Mouse (Mus musculus): ENCODE data around the gene Hoxa2. TPM values are rescaled to one million over a fixed set of nuclear protein-coding genes. Genes with fewer than 3 reads are reported as not detected.

Hoxa2 gene
- polyA plus RNA-seq, 1 experiment from 2014 or later: 1.2 TPM

- peaks cover 10% of the 10 kb centered on the region for H3K4me1 ChIP-seq (replicated peaks)
- peak within 1 kb of the TSS; percentile 68 for H3K27ac ChIP-seq
- peak within 1 kb of the TSS; percentile 38 for H3K9ac ChIP-seq
- no peaks in the 10 kb centered on the region for H3K9me3 ChIP-seq (replicated peaks)
- no peaks in the 10 kb centered on the region for H3K36me3 ChIP-seq
- peak within 1 kb of the TSS; percentile 37 for H3K4me2 ChIP-seq
- 3% methylated on average over 36 of the region's 36 CpGs for WGBS
- ATAC-seq (replicated peaks; ENCODE audit: insufficient number of reproducible peaks, insufficient read depth, low FRiP score, low read depth): no peak
- H3K27me3 ChIP-seq: peaks cover 99% of the 10 kb centered on the region
- peak within 1 kb of the TSS; percentile 51 for H3K4me3 ChIP-seq
These were observed 12.6 kb upstream of the Hoxa2 start, which contains the start of gene 5730596B20Rik for GRCm38 (mm10) chr6:52177061-52177735. 5730596B20Rik (plus strand) TSS chr6:52177498.

- no peak for ATAC-seq (replicated peaks; ENCODE audit: insufficient number of reproducible peaks, insufficient read depth, low FRiP score, low read depth)
- no peak overlapping the region for H3K9ac ChIP-seq
- peak overlapping the region; percentile 37 for H3K4me2 ChIP-seq
- 2% methylated on average over 6 of the region's 6 CpGs for WGBS
- peaks cover 11% of the 10 kb centered on the region for H3K4me1 ChIP-seq (replicated peaks)
- H3K9me3 ChIP-seq (replicated peaks): no peaks in the 10 kb centered on the region
- H3K36me3 ChIP-seq: no peaks in the 10 kb centered on the region
- peak overlapping the region; percentile 68 for H3K27ac ChIP-seq
- H3K27me3 ChIP-seq: peaks cover 99% of the 10 kb centered on the region
- peak overlapping the region; percentile 51 for H3K4me3 ChIP-seq
These were observed 11.8 kb upstream of the Hoxa2 start for GRCm38 (mm10) chr6:52176391-52176790.

- no peaks in the 10 kb centered on the region for H3K9me3 ChIP-seq (replicated peaks)
- 0% methylated on average over 11 of the region's 35 CpGs for WGBS
- no peaks in the 10 kb centered on the region for H3K36me3 ChIP-seq
- H3K27me3 ChIP-seq: peaks cover 99% of the 10 kb centered on the region
- H3K4me3 ChIP-seq: peak overlapping the region; percentile 51
- H3K4me2 ChIP-seq: peak overlapping the region; percentile 37
- ATAC-seq (replicated peaks; ENCODE audit: insufficient number of reproducible peaks, insufficient read depth, low FRiP score, low read depth): no peak
- H3K27ac ChIP-seq: peak overlapping the region; percentile 80
- H3K4me1 ChIP-seq (replicated peaks): peaks cover 11% of the 10 kb centered on the region
- peak overlapping the region; percentile 52; the same call in 1 of the 2 replicates for H3K9ac ChIP-seq
These were observed 11.2 kb upstream of the Hoxa2 start for GRCm38 (mm10) chr6:52175864-52176263.

GRCm38 (mm10) chr6:52174968-52175751 is 10.5 kb upstream of the Hoxa2 start:
- 3% methylated on average over 40 of the region's 41 CpGs for WGBS
- peak overlapping the region; percentile 37 for H3K4me2 ChIP-seq
- H3K9ac ChIP-seq: peak overlapping the region; percentile 52
- H3K9me3 ChIP-seq (replicated peaks): no peaks in the 10 kb centered on the region
- ATAC-seq (replicated peaks; ENCODE audit: insufficient number of reproducible peaks, insufficient read depth, low FRiP score, low read depth): no peak
- peaks cover 15% of the 10 kb centered on the region for H3K4me1 ChIP-seq (replicated peaks)
- no peaks in the 10 kb centered on the region for H3K36me3 ChIP-seq
- peak overlapping the region; percentile 80 for H3K27ac ChIP-seq
- peak overlapping the region; percentile 51 for H3K4me3 ChIP-seq
- peaks cover 99% of the 10 kb centered on the region for H3K27me3 ChIP-seq

- Histone ChIP-seq H3K4me2 (peak overlapping the region; percentile 44; the same call in 1 of the 2 replicates), H3K4me1 (replicated peaks) (peaks cover 20% of the 10 kb centered on the region), H3K27me3 (peaks cover 96% of the 10 kb centered on the region), H3K9me3 (replicated peaks) (no peaks in the 10 kb centered on the region), H3K27ac (peak overlapping the region; percentile 70; the same call in 1 of the 2 replicates), H3K4me3 (peak overlapping the region; percentile 32; the same call in 1 of the 2 replicates), H3K9ac (no peak overlapping the region), H3K36me3 (no peaks in the 10 kb centered on the region)
- 8% methylated on average over 4 of the region's 4 CpGs for WGBS
- no peak for ATAC-seq (replicated peaks; ENCODE audit: insufficient number of reproducible peaks, insufficient read depth, low FRiP score, low read depth)
These were observed 9.0 kb upstream of the Hoxa2 start for GRCm38 (mm10) chr6:52173648-52174047.

GRCm38 (mm10) chr6:52172501-52172900 is 7.9 kb upstream of the Hoxa2 start:
- Histone ChIP-seq H3K27ac (peak overlapping the region; percentile 70; the same call in 1 of the 2 replicates), H3K27me3 (peaks cover 96% of the 10 kb centered on the region), H3K36me3 (no peaks in the 10 kb centered on the region), H3K4me3 (peak overlapping the region; percentile 32), H3K9ac (no peak overlapping the region), H3K4me2 (peak overlapping the region; percentile 44), H3K9me3 (replicated peaks) (no peaks in the 10 kb centered on the region), H3K4me1 (replicated peaks) (peaks cover 21% of the 10 kb centered on the region)
- peak; percentile 20 for ATAC-seq (replicated peaks; ENCODE audit: insufficient number of reproducible peaks, insufficient read depth, low FRiP score, low read depth)
- under 1% methylated on average over 35 of the region's 35 CpGs for WGBS

- peak overlapping the region; percentile 32; the same call in 1 of the 2 replicates for H3K4me3 ChIP-seq
- 22% methylated on average over 7 of the region's 7 CpGs for WGBS
- no peak overlapping the region for H3K9ac ChIP-seq
- peak overlapping the region; percentile 58; the same call in 1 of the 2 replicates for H3K27ac ChIP-seq
- no peaks in the 10 kb centered on the region for H3K36me3 ChIP-seq
- H3K4me1 ChIP-seq (replicated peaks): peaks cover 21% of the 10 kb centered on the region
- H3K27me3 ChIP-seq: peaks cover 96% of the 10 kb centered on the region
- peak overlapping the region; percentile 44 for H3K4me2 ChIP-seq
- ATAC-seq (replicated peaks; ENCODE audit: insufficient number of reproducible peaks, insufficient read depth, low FRiP score, low read depth): no peak
- no peaks in the 10 kb centered on the region for H3K9me3 ChIP-seq (replicated peaks)
These were observed 7.3 kb upstream of the Hoxa2 start for GRCm38 (mm10) chr6:52171938-52172337.

GRCm38 (mm10) chr6:52171331-52171730 is 6.7 kb upstream of the Hoxa2 start:
- Histone ChIP-seq H3K36me3 (no peaks in the 10 kb centered on the region), H3K4me1 (replicated peaks) (peaks cover 21% of the 10 kb centered on the region), H3K9me3 (replicated peaks) (no peaks in the 10 kb centered on the region), H3K27me3 (peaks cover 96% of the 10 kb centered on the region), H3K9ac (no peak overlapping the region), H3K27ac (peak overlapping the region; percentile 37), H3K4me2 (peak overlapping the region; percentile 44; the same call in 1 of the 2 replicates), H3K4me3 (no peak overlapping the region)
- no peak for ATAC-seq (replicated peaks; ENCODE audit: insufficient number of reproducible peaks, insufficient read depth, low FRiP score, low read depth)
- WGBS: 12% methylated on average over 4 of the region's 4 CpGs

- WGBS: 6% methylated on average over 5 of the region's 5 CpGs
- Histone ChIP-seq H3K4me2 (peak overlapping the region; percentile 45; the same call in 1 of the 2 replicates), H3K9me3 (replicated peaks) (no peaks in the 10 kb centered on the region), H3K27ac (peak overlapping the region; percentile 37), H3K9ac (no peak overlapping the region), H3K36me3 (no peaks in the 10 kb centered on the region), H3K27me3 (peaks cover 96% of the 10 kb centered on the region), H3K4me1 (replicated peaks) (peaks cover 21% of the 10 kb centered on the region), H3K4me3 (no peak overlapping the region)
- no peak for ATAC-seq (replicated peaks; ENCODE audit: insufficient number of reproducible peaks, insufficient read depth, low FRiP score, low read depth)
These were observed 6.2 kb upstream of the Hoxa2 start for GRCm38 (mm10) chr6:52170898-52171223.

GRCm38 (mm10) chr6:52170166-52170897 is 5.7 kb upstream of the Hoxa2 start:
- Histone ChIP-seq H3K36me3 (no peaks in the 10 kb centered on the region), H3K4me1 (replicated peaks) (peaks cover 21% of the 10 kb centered on the region), H3K4me2 (peak overlapping the region; percentile 45), H3K9ac (peak overlapping the region; percentile 10; the same call in 1 of the 2 replicates), H3K9me3 (replicated peaks) (no peaks in the 10 kb centered on the region), H3K4me3 (peak overlapping the region; percentile 10), H3K27me3 (peaks cover 96% of the 10 kb centered on the region), H3K27ac (peak overlapping the region; percentile 37)
- no peak for ATAC-seq (replicated peaks; ENCODE audit: insufficient number of reproducible peaks, insufficient read depth, low FRiP score, low read depth)
- whole genome bisulfite sequencing: 6% methylated on average over 40 of the region's 40 CpGs
